Mouse (Mus musculus): ENCODE measurements at regions not wholly inside any gene's neighbourhood (a gene's known extent, or its start where the extent isn't known, plus 50 kb on each side); places are given as distances from the start of the nearest gene placed in this dataset.

- no peak for TF ChIP-seq CTCF (IDR thresholded peaks at IDR 0.05)
- no peak for TF ChIP-seq POLR2A (IDR thresholded peaks at IDR 0.05; ENCODE audit: insufficient read depth, low read depth, low read length)
- TF ChIP-seq EP300 (IDR thresholded peaks at IDR 0.05; ENCODE audit: insufficient read depth, low read depth, low read length), result no peak
Observed at GRCm38 (mm10) chr2:61020791-61021190, 57.8 kb upstream of the Rbms1 start.

Measured in heart, adult 2 months (tissue).